Mouse (Mus musculus): ENCODE measurements around the gene Bnc1.

- no peak for TF ChIP-seq CTCF (IDR thresholded peaks at IDR 0.05; ENCODE audit: control insufficient read depth, insufficient read depth, low read length)
- TF ChIP-seq POLR2A (IDR thresholded peaks at IDR 0.05; ENCODE audit: borderline replicate concordance, control insufficient read depth, low read depth, low read length): no peak
These were observed 57.8 kb downstream of the Bnc1 start, which contains the start of gene Hdgfl3 for GRCm38 (mm10) chr7:81934267-81934745.

Measured in bone marrow, adult 2 months (tissue).